Mouse (Mus musculus) forebrain, embryonic 14.5 days (tissue): ENCODE results near the gene Tbce. TPM values are rescaled to one million over a fixed set of nuclear protein-coding genes. Genes with fewer than 3 reads are reported as not detected.

Source experiments
- polyA plus RNA-seq: library from polyadenylated mRNA; unstranded; fragments of >200 nt; fragmentation: Nextera tagmentation; extraction: Ambion mirVana; gene quantifications from 2 replicates; pipeline ENCODE4 v1.2.1, GENCODE M21; 2014

Tbce gene
- polyA plus RNA-seq, 1 experiment from 2014 or later: 97.3 TPM

Other genes starting within 250 kb of the Tbce start
- 16.4 and 20.2 TPM in 2 replicates for gene B3galnt2, start 85.2 kb downstream of the Tbce start, polyA plus RNA-seq
- gene Arid4b, start 23.6 kb upstream of the Tbce start, polyA plus RNA-seq: 57.3 and 75.4 TPM in 2 replicates
- 81.5 and 87.3 TPM in 2 replicates for gene Ggps1, start 23.9 kb upstream of the Tbce start, polyA plus RNA-seq